Mouse (Mus musculus) stomach, postnatal 0 days (tissue): ENCODE data around the gene Smtnl1. TPM values are rescaled to one million over a fixed set of nuclear protein-coding genes. Genes with fewer than 3 reads are reported as not detected.

Experiments used
- ATAC-seq: fragments of 200-750 bp; cut with Nextera tagmentation; 2 replicates; pipeline ENCODE4 v1.8.0; 2017; ENCODE audit not compliant: low FRiP score, low TSS enrichment
- DNase-seq: peaks from one replicate; pipeline ENCODE4 v3.0.0-alpha.2; 2016; ENCODE audit warnings: low spot score
- H3K27ac ChIP-seq: fragments of 300-500 bp; sonication (generic); replicated peaks from 2 replicates; pipeline ENCODE4 v1.5.1; 2014; ENCODE audit warnings: mild to moderate bottlenecking, control low read depth
- H3K27me3 ChIP-seq: fragments of 300-500 bp; sonication (generic); 2 replicates; pipeline ENCODE4 v1.6.1; 2014; ENCODE audit warnings: low read length; ENCODE audit not compliant: control insufficient read depth, insufficient read depth
- H3K36me3 ChIP-seq: fragments of 300-500 bp; sonication (generic); 2 replicates; pipeline ENCODE4 v1.6.1; 2014; ENCODE audit warnings: low read length, mixed read lengths; ENCODE audit not compliant: control insufficient read depth, insufficient read depth
- H3K4me1 ChIP-seq: fragments of 300-500 bp; sonication (generic); replicated peaks from 2 replicates; pipeline ENCODE4 v1.6.1; 2014; ENCODE audit warnings: antibody characterized with exemption; ENCODE audit not compliant: control insufficient read depth, insufficient read depth
- H3K4me2 ChIP-seq: fragments of 300-500 bp; sonication (generic); replicated peaks from 2 replicates; pipeline ENCODE4 v1.6.1; 2014; ENCODE audit warnings: low read depth, mild to moderate bottlenecking, control low read depth, moderate library complexity
- H3K4me3 ChIP-seq: fragments of 300-500 bp; sonication (generic); 2 replicates; pipeline ENCODE4 v1.5.1; 2014; ENCODE audit warnings: low read depth, low read length, control low read depth
- H3K9ac ChIP-seq: fragments of 300-500 bp; sonication (generic); 2 replicates; pipeline ENCODE4 v1.6.1; 2014; ENCODE audit warnings: mild to moderate bottlenecking, low read length, control low read depth, mixed read lengths
- H3K9me3 ChIP-seq: fragments of 300-500 bp; sonication (generic); 2 replicates; pipeline ENCODE4 v1.6.1; 2016; ENCODE audit warnings: low read length; ENCODE audit not compliant: control insufficient read depth
- CTCF ChIP-seq: IDR thresholded peaks from 2 replicates; pipeline ENCODE4 v1.5.1; 2016; ENCODE audit warnings: antibody characterized with exemption, low read depth, mild to moderate bottlenecking, moderate library complexity
- EP300 ChIP-seq: optimal IDR thresholded peaks from 2 replicates; pipeline ENCODE3; 2016; ENCODE audit warnings: antibody characterized with exemption
- WGBS: fragments of 180-500 bp; shearing (Covaris S2); extraction: QIAGEN DNeasy Blood & Tissue Kit; methylation state at CpG from one replicate; pipeline ENCODE4 v1.1.7; 2014; 5-methylcytosine and 5-hydroxymethylcytosine counted together
- polyA plus RNA-seq: library from polyadenylated mRNA; unstranded; fragments of >200 nt; fragmentation: Nextera tagmentation; extraction: Ambion mirVana; gene quantifications from 2 replicates; pipeline ENCODE4 v1.2.1, GENCODE M21; 2015

The Smtnl1 gene
- polyA plus RNA-seq, 1 experiment from 2014 or later: not detected

DNA sequence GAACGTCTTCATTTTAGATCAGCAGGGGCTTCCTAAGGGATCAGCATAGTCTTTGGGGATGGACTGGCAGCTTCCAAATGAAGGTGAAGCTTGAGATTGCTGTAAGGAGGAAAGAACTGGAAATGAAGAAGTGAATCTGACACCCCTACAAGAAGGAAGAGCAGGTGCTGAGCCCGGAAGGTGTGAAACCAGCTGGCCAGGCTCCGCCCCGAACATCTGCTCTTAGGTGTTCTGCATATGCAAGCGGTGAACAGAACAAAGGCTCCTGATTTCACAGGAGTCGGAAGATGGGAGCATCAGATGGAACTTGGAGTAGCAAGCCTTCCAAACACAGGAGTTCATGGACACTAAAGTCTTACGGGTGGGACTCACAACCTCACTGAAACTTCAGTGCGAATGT, 14.7 kb upstream of the Smtnl1 start:
- 51% methylated on average over 8 of the region's 8 CpGs for WGBS
- no peak for TF ChIP-seq EP300
- no peak overlapping the region for H3K27ac ChIP-seq
- DNase-seq (no peak), ATAC-seq (no peak)
- H3K27me3 ChIP-seq: no peaks in the 10 kb centered on the region
- H3K4me1 ChIP-seq: peaks cover 10% of the 10 kb centered on the region
- no peak overlapping the region for H3K4me2 ChIP-seq
- no peak overlapping the region for H3K4me3 ChIP-seq
- no peak overlapping the region for H3K9ac ChIP-seq
- no peaks in the 10 kb centered on the region for H3K9me3 ChIP-seq
- no peaks in the 10 kb centered on the region for H3K36me3 ChIP-seq

GRCm38 (mm10) chr2:84831666-84832391, 9.4 kb upstream of the Smtnl1 start:
- H3K4me3 ChIP-seq: no peak overlapping the region
- H3K27ac ChIP-seq: peak overlapping the region; percentile 78
- peaks cover 4% of the 10 kb centered on the region; the same call in 1 of the 2 replicates for H3K36me3 ChIP-seq
- WGBS: 17% methylated on average over 10 of the region's 10 CpGs
- H3K4me2 ChIP-seq: peak overlapping the region; percentile 21; the same call in 1 of the 2 replicates
- peak; percentile 83 for DNase-seq
- H3K4me1 ChIP-seq: no peaks in the 10 kb centered on the region
- TF ChIP-seq CTCF (peak; percentile 95), EP300 (no peak)
- no peaks in the 10 kb centered on the region for H3K9me3 ChIP-seq
- no peak overlapping the region; the same call in 1 of the 2 replicates for H3K9ac ChIP-seq
- peak; percentile 77 for ATAC-seq
- no peaks in the 10 kb centered on the region for H3K27me3 ChIP-seq

DNA sequence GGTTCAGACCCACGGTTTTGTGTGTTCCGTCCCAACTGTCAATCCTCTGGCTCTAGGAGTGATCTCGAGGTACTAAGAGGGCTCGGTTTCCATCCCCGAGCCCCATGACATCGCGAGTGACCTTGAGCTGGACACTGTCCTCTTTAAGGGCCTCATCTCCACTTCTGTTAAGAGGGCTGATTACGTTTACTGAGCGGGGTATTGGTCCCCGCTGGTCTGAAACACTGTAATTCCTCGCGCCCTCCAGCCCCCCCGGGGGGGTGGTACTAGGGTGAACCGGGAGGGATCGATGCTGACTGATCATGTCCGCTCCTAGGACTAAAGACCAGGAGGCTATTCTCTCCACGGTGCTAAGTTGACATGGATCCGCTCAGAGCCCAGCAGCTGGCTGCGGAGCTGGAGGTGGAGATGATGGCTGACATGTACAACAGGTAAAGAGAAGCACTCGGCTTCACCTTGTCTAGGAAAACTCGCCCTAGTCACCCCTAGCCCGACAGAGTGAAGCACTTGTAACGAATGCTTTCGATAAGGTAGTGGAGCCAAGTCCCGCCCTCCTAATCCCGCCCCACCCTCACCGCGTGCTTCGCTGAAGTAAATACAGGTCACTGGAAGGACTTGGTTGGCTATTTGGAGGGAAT, 5.0 kb upstream of the Smtnl1 start:
- Histone ChIP-seq H3K36me3 (peaks cover 4% of the 10 kb centered on the region; the same call in 1 of the 2 replicates), H3K9ac (peak overlapping the region; percentile 66), H3K27ac (peak overlapping the region; percentile 59), H3K4me1 (no peaks in the 10 kb centered on the region), H3K4me3 (peak overlapping the region; percentile 80), H3K27me3 (no peaks in the 10 kb centered on the region), H3K4me2 (peak overlapping the region; percentile 90), H3K9me3 (no peaks in the 10 kb centered on the region)
- DNase-seq (peak; percentile 85), ATAC-seq (peak; percentile 63)
- WGBS: under 1% methylated on average over 29 of the region's 29 CpGs
- TF ChIP-seq CTCF (no peak), EP300 (no peak)

- Histone ChIP-seq H3K36me3 (peaks cover 4% of the 10 kb centered on the region; the same call in 1 of the 2 replicates), H3K27me3 (no peaks in the 10 kb centered on the region), H3K4me3 (peak within 1 kb of the TSS; percentile 80), H3K27ac (peak within 1 kb of the TSS; percentile 59), H3K9ac (peak within 1 kb of the TSS; percentile 66), H3K4me1 (no peaks in the 10 kb centered on the region), H3K9me3 (no peaks in the 10 kb centered on the region), H3K4me2 (peak within 1 kb of the TSS; percentile 90)
- TF ChIP-seq CTCF: no peak
- peak; percentile 50 for TF ChIP-seq EP300
- DNase-seq (peak; percentile 91), ATAC-seq (peak; percentile 91)
- WGBS: under 1% methylated on average over 34 of the region's 34 CpGs
Measured at GRCm38 (mm10) chr2:84826488-84827282, 4.2 kb upstream of the Smtnl1 start, which contains the start of gene Timm10. Gene Timm10 (plus strand): TSS chr2:84826997.

- Histone ChIP-seq H3K27ac (no peak overlapping the region), H3K4me1 (no peaks in the 10 kb centered on the region), H3K36me3 (no peaks in the 10 kb centered on the region), H3K27me3 (no peaks in the 10 kb centered on the region), H3K9ac (no peak overlapping the region), H3K9me3 (no peaks in the 10 kb centered on the region), H3K4me3 (no peak overlapping the region), H3K4me2 (no peak overlapping the region)
- no peak for ATAC-seq
- TF ChIP-seq CTCF: no peak
- no peak for TF ChIP-seq EP300
- no peak for DNase-seq
- WGBS: 30% methylated on average over 2 of the region's 2 CpGs
Measured at GRCm38 (mm10) chr2:84823237-84823636, 785 bp upstream of the Smtnl1 start.
